Mouse (Mus musculus) neural tube, embryonic 15.5 days (tissue): ENCODE measurements around the gene Fzd9. TPM values are rescaled to one million over a fixed set of nuclear protein-coding genes. Genes with fewer than 3 reads are reported as not detected.
A peak's percentile ranks its signal among the peaks of the same experiment; 100 is the strongest.

Source experiments
- ATAC-seq: fragments of 200-750 bp; cut with Nextera tagmentation; 2 replicates; pipeline ENCODE4 v1.8.0; 2017; ENCODE audit warnings: mild to moderate bottlenecking, moderate TSS enrichment, moderate library complexity; ENCODE audit not compliant: low FRiP score
- H3K27ac ChIP-seq: fragments of 300-500 bp; sonication (generic); replicated peaks from 2 replicates; pipeline ENCODE4 v1.5.1; 2015; ENCODE audit warnings: mild to moderate bottlenecking, inconsistent platforms
- H3K27me3 ChIP-seq: fragments of 300-500 bp; sonication (generic); replicated peaks from 2 replicates; pipeline ENCODE4 v1.6.1; 2015; ENCODE audit warnings: inconsistent platforms
- H3K36me3 ChIP-seq: fragments of 300-500 bp; sonication (generic); 2 replicates; pipeline ENCODE4 v1.6.1; 2015; ENCODE audit warnings: inconsistent platforms
- H3K4me1 ChIP-seq: fragments of 300-500 bp; sonication (generic); 2 replicates; pipeline ENCODE4 v1.6.1; 2015; ENCODE audit warnings: inconsistent platforms
- H3K4me2 ChIP-seq: fragments of 300-500 bp; sonication (generic); 2 replicates; pipeline ENCODE4 v1.6.1; 2015; ENCODE audit warnings: inconsistent platforms, mild to moderate bottlenecking, moderate library complexity
- H3K4me3 ChIP-seq: fragments of 300-500 bp; sonication (generic); replicated peaks from 2 replicates; pipeline ENCODE4 v1.5.1; 2015; ENCODE audit warnings: mild to moderate bottlenecking, inconsistent platforms
- H3K9ac ChIP-seq: fragments of 300-500 bp; sonication (generic); replicated peaks from 2 replicates; pipeline ENCODE4 v1.6.1; 2015; ENCODE audit warnings: mild to moderate bottlenecking, inconsistent platforms
- H3K9me3 ChIP-seq: fragments of 300-500 bp; sonication (generic); replicated peaks from 2 replicates; pipeline ENCODE4 v1.6.1; 2016; ENCODE audit warnings: inconsistent platforms
- WGBS: fragments of 180-500 bp; shearing (Covaris S2); methylation state at CpG from one replicate; pipeline ENCODE4 v1.1.7; 2015; ENCODE audit warnings: mixed read lengths; 5-methylcytosine and 5-hydroxymethylcytosine counted together
- polyA plus RNA-seq: library from polyadenylated mRNA; unstranded; fragments of >200 nt; fragmentation: Nextera tagmentation; extraction: Ambion mirVana; gene quantifications from 2 replicates; pipeline ENCODE4 v1.2.1, GENCODE M21; 2015

Gene Fzd9
- polyA plus RNA-seq, result 11.0 and 14.8 TPM in 2 replicates

- Histone ChIP-seq H3K9ac (peak within 1 kb of the TSS; percentile 56), H3K36me3 (peaks cover 6% of the 10 kb centered on the region), H3K4me3 (peak within 1 kb of the TSS; percentile 56), H3K9me3 (no peaks in the 10 kb centered on the region; the same call in 1 of the 2 replicates), H3K27ac (peak within 1 kb of the TSS; percentile 35), H3K27me3 (peaks cover 11% of the 10 kb centered on the region; the same call in 1 of the 2 replicates), H3K4me2 (peak within 1 kb of the TSS; percentile 92), H3K4me1 (peaks cover 41% of the 10 kb centered on the region)
- under 1% methylated on average over 51 of the region's 51 CpGs for WGBS
- peak; percentile 89 for ATAC-seq
These were observed at the start of gene Fzd9 for GRCm38 (mm10) chr5:135251079-135251454. Gene Fzd9, minus strand, starts transcription at chr5:135251230.

DNA sequence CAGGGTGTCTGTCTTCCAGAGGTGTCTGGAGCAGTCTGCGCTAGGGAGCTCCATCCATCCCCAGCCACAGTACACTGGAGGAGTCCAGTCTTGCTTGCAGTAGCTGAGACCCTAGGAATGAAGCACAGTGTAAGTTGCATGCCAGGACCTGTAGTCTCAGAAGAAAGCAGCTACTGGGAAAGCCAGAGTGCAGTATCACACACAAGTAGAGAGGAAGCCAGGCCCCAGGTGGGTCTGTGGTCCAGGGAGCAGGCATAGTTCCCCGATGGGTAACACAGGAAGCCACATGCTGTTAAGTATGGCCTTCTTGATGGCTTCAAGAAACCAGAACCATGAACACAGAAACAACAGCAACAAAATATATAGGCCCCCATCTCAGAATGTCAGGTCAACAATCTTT, 41.0 kb upstream of the Fzd9 start:
- ATAC-seq, result no peak
- Histone ChIP-seq H3K36me3 (no peaks in the 10 kb centered on the region), H3K9me3 (no peaks in the 10 kb centered on the region), H3K4me3 (no peak overlapping the region), H3K27me3 (no peaks in the 10 kb centered on the region), H3K9ac (no peak overlapping the region), H3K4me1 (no peaks in the 10 kb centered on the region), H3K4me2 (no peak overlapping the region), H3K27ac (no peak overlapping the region)
- WGBS, result 90% methylated on average over 2 of the region's 2 CpGs

DNA sequence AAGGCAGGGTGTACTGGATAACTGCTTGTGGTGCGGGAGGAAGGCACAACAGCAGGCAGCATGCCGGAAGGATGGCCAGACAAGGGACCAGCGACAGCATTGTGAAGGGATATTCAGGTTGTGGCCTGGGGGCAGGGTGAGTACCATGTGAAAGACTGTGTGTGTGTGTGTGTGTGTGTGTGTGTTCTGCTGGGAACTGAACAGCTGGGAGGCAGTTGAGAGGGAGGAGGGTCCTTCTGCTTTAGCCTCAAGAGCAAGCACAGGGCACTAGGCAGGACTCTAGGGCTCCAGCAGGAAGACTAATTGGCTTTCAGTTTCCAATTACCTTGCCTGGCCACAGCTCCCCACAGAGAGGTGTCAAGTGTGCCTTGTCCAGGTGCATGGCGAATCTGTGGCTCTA, 40.2 kb upstream of the Fzd9 start:
- ATAC-seq, result no peak
- Histone ChIP-seq H3K27me3 (no peaks in the 10 kb centered on the region), H3K9ac (no peak overlapping the region), H3K4me2 (no peak overlapping the region), H3K9me3 (no peaks in the 10 kb centered on the region), H3K4me1 (0 out of 2 replicates have a peak, but pooled peaks cover 2% of the 10 kb centered on the region), H3K36me3 (no peaks in the 10 kb centered on the region), H3K4me3 (no peak overlapping the region), H3K27ac (no peak overlapping the region)
- WGBS, result 46% methylated on average over 4 of the region's 4 CpGs

DNA sequence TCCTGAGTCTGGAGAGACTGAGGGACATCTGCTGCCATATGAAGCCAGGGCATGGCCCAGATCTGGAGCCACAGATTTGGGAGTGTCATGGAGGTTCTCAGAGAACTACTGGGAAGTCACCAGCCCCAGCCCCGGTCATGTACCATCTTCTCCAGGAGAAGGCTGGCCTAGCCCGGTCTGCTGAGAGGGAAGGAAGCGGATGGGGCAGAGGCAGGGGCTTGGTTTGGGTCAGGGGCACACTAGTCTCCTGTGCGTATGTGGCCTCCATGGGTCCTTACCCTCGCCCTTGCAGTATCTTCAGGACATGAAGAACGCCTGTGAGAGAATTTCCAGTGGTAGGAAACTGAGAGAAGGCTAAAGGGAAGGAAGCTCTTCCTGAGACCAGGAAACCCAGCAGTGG, 39.7 kb upstream of the Fzd9 start:
- Histone ChIP-seq H3K27me3 (no peaks in the 10 kb centered on the region), H3K27ac (no peak overlapping the region), H3K4me2 (no peak overlapping the region), H3K9me3 (no peaks in the 10 kb centered on the region), H3K4me1 (0 out of 2 replicates have a peak, but pooled peaks cover 4% of the 10 kb centered on the region), H3K36me3 (no peaks in the 10 kb centered on the region), H3K9ac (no peak overlapping the region), H3K4me3 (no peak overlapping the region)
- no peak for ATAC-seq
- 84% methylated on average over 6 of the region's 6 CpGs for WGBS

- no peak for ATAC-seq
- H3K4me3 ChIP-seq, result no peak overlapping the region
- H3K27ac ChIP-seq, result no peak overlapping the region
- no peak overlapping the region for H3K9ac ChIP-seq
- WGBS, result 75% methylated on average over 5 of the region's 5 CpGs
- no peaks in the 10 kb centered on the region for H3K27me3 ChIP-seq
- no peak overlapping the region for H3K4me2 ChIP-seq
- H3K9me3 ChIP-seq, result no peaks in the 10 kb centered on the region
- H3K4me1 ChIP-seq, result 0 out of 2 replicates have a peak, but pooled peaks cover 4% of the 10 kb centered on the region
- H3K36me3 ChIP-seq, result no peaks in the 10 kb centered on the region
These were observed 35.9 kb upstream of the Fzd9 start for GRCm38 (mm10) chr5:135286926-135287325.

- Histone ChIP-seq H3K4me3 (no peak overlapping the region), H3K9ac (no peak overlapping the region), H3K4me2 (no peak overlapping the region), H3K27me3 (no peaks in the 10 kb centered on the region), H3K9me3 (no peaks in the 10 kb centered on the region), H3K4me1 (0 out of 2 replicates have a peak, but pooled peaks cover 4% of the 10 kb centered on the region), H3K36me3 (no peaks in the 10 kb centered on the region), H3K27ac (no peak overlapping the region)
- peak; percentile 59 for ATAC-seq
- WGBS, result under 1% methylated on average over 6 of the region's 6 CpGs
These were observed 35.2 kb upstream of the Fzd9 start for GRCm38 (mm10) chr5:135286185-135286584.

DNA sequence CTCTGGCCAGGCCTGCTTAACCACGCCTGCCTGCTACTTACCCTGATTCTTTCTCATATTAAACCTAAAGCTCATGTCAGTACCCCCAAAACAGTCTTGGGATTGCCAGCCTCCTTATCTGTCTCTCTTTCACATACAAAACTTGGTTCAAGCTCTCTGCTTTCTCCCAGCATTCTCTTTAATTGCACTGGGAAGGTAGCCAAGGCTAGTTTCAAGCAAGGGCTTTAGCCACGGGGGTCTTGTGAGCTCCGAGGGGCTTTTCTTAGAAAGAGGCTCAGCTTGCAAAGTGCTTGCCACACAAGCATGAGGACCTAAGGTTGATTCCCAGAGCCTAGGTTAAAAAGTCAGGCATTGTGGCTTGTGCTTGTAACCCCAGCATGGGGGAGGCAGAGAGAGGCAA, 34.2 kb upstream of the Fzd9 start:
- 0 out of 2 replicates have a peak, but pooled peaks cover 4% of the 10 kb centered on the region for H3K4me1 ChIP-seq
- H3K27ac ChIP-seq, result no peak overlapping the region
- H3K4me3 ChIP-seq, result no peak overlapping the region
- no peak overlapping the region for H3K4me2 ChIP-seq
- H3K27me3 ChIP-seq, result no peaks in the 10 kb centered on the region
- H3K9me3 ChIP-seq, result no peaks in the 10 kb centered on the region
- H3K9ac ChIP-seq, result no peak overlapping the region
- ATAC-seq, result no peak
- H3K36me3 ChIP-seq, result no peaks in the 10 kb centered on the region
- WGBS, result 63% methylated on average over 3 of the region's 3 CpGs

DNA sequence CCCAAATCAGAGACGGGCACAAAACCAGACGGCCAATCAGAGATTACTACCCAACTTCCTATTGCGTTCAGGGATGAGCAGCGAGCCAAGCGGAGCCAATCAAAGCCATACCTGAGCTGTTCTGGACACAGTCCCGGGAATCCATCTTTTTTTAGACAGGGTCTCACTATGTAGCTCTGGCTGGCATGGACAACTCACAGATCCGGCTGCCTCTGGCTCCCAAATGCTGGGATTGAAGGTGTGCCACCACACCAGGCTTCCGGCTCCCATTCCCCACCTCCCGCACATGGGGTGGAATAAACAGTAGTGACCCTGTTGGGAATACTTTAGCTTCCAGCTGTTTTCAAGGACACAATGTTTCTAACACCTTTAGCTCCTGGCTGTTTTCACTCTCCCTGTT, 29.2 kb upstream of the Fzd9 start:
- 80% methylated on average over 9 of the region's 9 CpGs for WGBS
- Histone ChIP-seq H3K27me3 (no peaks in the 10 kb centered on the region; the same call in 1 of the 2 replicates), H3K27ac (no peak overlapping the region), H3K9ac (no peak overlapping the region), H3K36me3 (no peaks in the 10 kb centered on the region), H3K4me2 (no peak overlapping the region), H3K4me1 (peaks cover 10% of the 10 kb centered on the region), H3K4me3 (no peak overlapping the region), H3K9me3 (no peaks in the 10 kb centered on the region)
- ATAC-seq, result no peak

GRCm38 (mm10) chr5:135276597-135276996, 25.6 kb upstream of the Fzd9 start:
- ATAC-seq, result no peak; the same call in 1 of the 2 replicates
- H3K27ac ChIP-seq, result no peak overlapping the region

DNA sequence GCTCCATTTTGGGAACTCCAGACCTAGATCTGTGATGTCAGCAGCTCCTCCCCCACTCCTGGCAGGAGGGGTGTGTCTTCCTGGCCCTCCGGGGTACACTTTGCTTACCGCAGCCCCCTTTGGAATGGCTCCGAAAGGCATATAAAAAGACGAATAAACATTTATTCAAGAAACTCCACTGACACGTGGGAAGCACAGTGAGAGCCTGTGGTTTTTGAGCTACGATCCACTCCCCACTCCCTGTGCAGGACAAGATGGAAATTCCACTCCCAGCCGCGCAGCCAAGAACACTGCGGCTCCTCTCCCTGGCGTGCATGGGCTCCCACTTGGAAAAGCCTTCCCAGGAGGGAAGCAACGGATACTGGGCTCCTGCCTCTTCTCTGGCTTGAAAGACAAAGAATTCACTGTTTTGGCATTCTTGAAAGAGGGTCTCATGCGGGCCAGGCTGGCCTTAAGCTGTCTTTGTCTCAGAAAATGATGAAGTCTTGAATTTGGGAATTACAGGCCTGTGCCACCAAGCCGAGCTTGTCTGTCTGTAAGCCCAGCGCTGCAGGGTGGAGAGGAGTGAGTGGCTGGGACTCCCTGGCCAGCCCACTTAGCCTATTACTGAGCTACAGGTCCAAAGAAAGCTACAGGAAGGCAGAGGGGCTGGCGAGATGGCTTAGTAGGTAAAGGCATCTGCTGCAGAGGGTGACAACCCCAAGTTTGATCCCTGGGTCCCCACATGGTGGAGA, 23.8 kb upstream of the Fzd9 start:
- Histone ChIP-seq H3K27me3 (no peaks in the 10 kb centered on the region; the same call in 1 of the 2 replicates), H3K4me2 (peak overlapping the region; percentile 37), H3K4me3 (no peak overlapping the region), H3K9ac (no peak overlapping the region), H3K9me3 (no peaks in the 10 kb centered on the region), H3K27ac (peak overlapping the region; percentile 64), H3K4me1 (peaks cover 21% of the 10 kb centered on the region), H3K36me3 (no peaks in the 10 kb centered on the region)
- ATAC-seq, result no peak
- 14% methylated on average over 15 of the region's 15 CpGs for WGBS

More at GRCm38 (mm10) chr5:135276597-135276996, 25.6 kb upstream of the Fzd9 start:
- WGBS, result 6% methylated on average over 36 of the region's 36 CpGs
- H3K36me3 ChIP-seq, result no peaks in the 10 kb centered on the region
- H3K4me3 ChIP-seq, result peak overlapping the region; percentile 16; the same call in 1 of the 2 replicates
- no peaks in the 10 kb centered on the region for H3K9me3 ChIP-seq
- no peaks in the 10 kb centered on the region; the same call in 1 of the 2 replicates for H3K27me3 ChIP-seq
- H3K9ac ChIP-seq, result no peak overlapping the region; the same call in 1 of the 2 replicates
- peak overlapping the region; percentile 48 for H3K4me2 ChIP-seq
- H3K4me1 ChIP-seq, result peaks cover 21% of the 10 kb centered on the region

GRCm38 (mm10) chr5:135271563-135272165, 20.6 kb upstream of the Fzd9 start:
- peaks cover 19% of the 10 kb centered on the region for H3K4me1 ChIP-seq
- H3K27me3 ChIP-seq, result no peaks in the 10 kb centered on the region; the same call in 1 of the 2 replicates
- no peaks in the 10 kb centered on the region for H3K36me3 ChIP-seq
- H3K4me2 ChIP-seq, result no peak overlapping the region
- H3K4me3 ChIP-seq, result no peak overlapping the region
- peak; percentile 66; the same call in 1 of the 2 replicates for ATAC-seq
- H3K9ac ChIP-seq, result no peak overlapping the region
- H3K27ac ChIP-seq, result peak overlapping the region; percentile 35
- 43% methylated on average over 12 of the region's 12 CpGs for WGBS
- no peaks in the 10 kb centered on the region for H3K9me3 ChIP-seq

- H3K27ac ChIP-seq, result no peak overlapping the region
- no peak overlapping the region for H3K4me3 ChIP-seq
- H3K27me3 ChIP-seq, result no peaks in the 10 kb centered on the region
- no peak overlapping the region for H3K9ac ChIP-seq
- H3K36me3 ChIP-seq, result no peaks in the 10 kb centered on the region
- H3K4me2 ChIP-seq, result no peak overlapping the region
- no peaks in the 10 kb centered on the region for H3K9me3 ChIP-seq
- no peak for ATAC-seq
- 92% methylated on average over 4 of the region's 4 CpGs for WGBS
- H3K4me1 ChIP-seq, result peaks cover 12% of the 10 kb centered on the region
These were observed 19.3 kb upstream of the Fzd9 start for GRCm38 (mm10) chr5:135270361-135270760.
